Mouse (Mus musculus): ENCODE results near the gene Lrfn1. TPM values are rescaled to one million over a fixed set of nuclear protein-coding genes. Genes with fewer than 3 reads are reported as not detected.

Lrfn1 gene
- polyA plus RNA-seq, 1 experiment from 2014 or later, result 6.6 TPM

DNA sequence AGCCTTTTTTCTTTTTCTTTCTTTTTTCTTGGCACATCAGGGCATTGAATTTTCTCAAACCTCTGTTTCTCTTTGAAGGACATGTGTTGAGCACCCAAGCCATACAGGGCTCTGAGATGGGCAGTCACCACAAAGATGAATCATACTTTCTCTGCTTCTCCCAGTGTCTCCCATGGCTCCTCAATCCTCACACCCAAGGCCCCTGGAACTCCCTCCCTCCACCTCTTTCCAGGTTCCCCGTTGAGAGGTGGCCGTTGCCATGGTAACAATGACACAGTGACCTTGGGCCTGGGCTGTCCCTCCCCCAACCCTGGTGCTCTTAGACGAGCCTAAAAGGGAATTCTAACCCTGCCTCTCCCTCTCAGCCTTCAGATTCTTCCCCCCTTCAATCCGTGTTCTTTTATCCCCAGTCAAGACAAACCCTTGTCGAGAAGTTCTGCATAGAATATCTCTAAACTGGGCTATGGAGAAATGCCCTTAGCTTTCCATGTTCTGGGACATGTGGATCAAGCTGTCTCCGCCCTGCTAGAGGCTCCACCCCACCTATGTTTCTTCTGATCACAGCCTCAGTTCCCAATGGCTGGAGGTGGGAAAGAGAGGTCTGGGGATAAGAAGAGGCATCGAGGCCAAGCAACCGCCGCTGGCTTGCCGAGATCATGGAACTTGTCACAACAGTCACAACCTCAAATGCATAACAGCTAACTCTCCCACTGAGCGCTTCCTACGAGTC is 4.5 kb upstream of the Lrfn1 start:
- no peak for ATAC-seq (ENCODE audit: insufficient read depth)
- no peaks in the 10 kb centered on the region for H3K4me1 ChIP-seq (ENCODE audit: insufficient read depth)
- H3K4me3 ChIP-seq (ENCODE audit: low read depth, low read length), result no peak overlapping the region
- 18% methylated on average over 12 of the region's 12 CpGs for WGBS
- no peaks in the 10 kb centered on the region for H3K27me3 ChIP-seq (ENCODE audit: insufficient read depth, low read length)
- no peak for DNase-seq
- no peak overlapping the region for H3K9ac ChIP-seq
- TF ChIP-seq CTCF (IDR thresholded peaks at IDR 0.05; ENCODE audit: low read depth), result no peak
- H3K36me3 ChIP-seq (ENCODE audit: insufficient read depth), result no peaks in the 10 kb centered on the region
- no peaks in the 10 kb centered on the region for H3K9me3 ChIP-seq (ENCODE audit: low read depth, low read length)
- H3K4me2 ChIP-seq, result no peak overlapping the region
- no peak overlapping the region for H3K27ac ChIP-seq (ENCODE audit: low read depth)

DNA sequence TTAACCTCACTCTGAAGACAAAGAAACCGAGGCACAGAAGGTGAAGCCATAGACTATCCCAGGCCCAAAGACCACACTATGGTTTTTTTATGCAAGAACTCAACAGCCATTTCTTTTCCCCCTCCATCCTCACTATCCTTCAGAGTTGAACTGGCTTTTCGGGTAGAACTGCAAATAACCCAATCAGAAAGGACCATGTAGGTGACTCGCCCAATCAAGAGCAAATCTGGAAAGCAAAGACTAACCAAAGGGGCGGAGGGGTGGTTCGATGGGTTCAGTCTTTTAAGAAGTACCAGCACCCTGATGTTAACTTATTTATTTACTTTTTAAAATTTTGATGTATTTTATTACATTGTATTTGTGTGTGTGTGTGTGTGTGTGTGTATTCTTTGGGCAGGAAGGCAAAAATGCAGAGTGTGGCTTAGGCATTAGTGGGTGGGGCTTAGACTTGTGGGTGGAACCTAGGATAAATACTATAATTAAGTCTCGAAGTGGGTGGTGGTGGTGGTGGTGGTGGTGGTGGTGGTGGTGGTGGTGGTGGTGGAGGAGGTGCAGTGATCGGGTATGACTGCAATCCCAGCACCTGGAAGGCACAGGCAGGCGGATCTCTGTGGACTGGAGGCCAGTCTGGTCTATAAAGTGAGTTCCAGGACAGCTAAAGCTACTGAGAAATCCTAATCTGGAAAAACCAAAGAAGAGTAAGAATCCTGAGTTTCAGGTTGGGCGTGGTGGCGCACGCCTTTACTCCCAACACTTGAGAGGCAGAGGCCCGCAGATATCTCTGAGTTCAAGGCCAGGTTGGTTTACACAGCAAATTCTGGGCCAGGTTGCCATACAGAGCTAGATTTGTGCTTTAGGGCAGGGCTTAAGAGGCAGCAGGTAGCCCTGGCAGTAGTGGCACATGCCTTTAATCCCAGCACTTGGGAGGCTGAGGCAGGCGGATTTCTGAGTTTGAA is 3.6 kb upstream of the Lrfn1 start:
- DNase-seq (no peak), ATAC-seq (ENCODE audit: insufficient read depth) (no peak)
- Histone ChIP-seq H3K4me2 (no peak overlapping the region), H3K36me3 (ENCODE audit: insufficient read depth) (no peaks in the 10 kb centered on the region), H3K27me3 (ENCODE audit: insufficient read depth, low read length) (no peaks in the 10 kb centered on the region), H3K27ac (ENCODE audit: low read depth) (no peak overlapping the region), H3K9ac (no peak overlapping the region), H3K4me3 (ENCODE audit: low read depth, low read length) (no peak overlapping the region), H3K4me1 (ENCODE audit: insufficient read depth) (peaks cover 6% of the 10 kb centered on the region), H3K9me3 (ENCODE audit: low read depth, low read length) (no peaks in the 10 kb centered on the region)
- TF ChIP-seq CTCF (IDR thresholded peaks at IDR 0.05; ENCODE audit: low read depth), result no peak
- WGBS, result 61% methylated on average over 13 of the region's 13 CpGs

DNA sequence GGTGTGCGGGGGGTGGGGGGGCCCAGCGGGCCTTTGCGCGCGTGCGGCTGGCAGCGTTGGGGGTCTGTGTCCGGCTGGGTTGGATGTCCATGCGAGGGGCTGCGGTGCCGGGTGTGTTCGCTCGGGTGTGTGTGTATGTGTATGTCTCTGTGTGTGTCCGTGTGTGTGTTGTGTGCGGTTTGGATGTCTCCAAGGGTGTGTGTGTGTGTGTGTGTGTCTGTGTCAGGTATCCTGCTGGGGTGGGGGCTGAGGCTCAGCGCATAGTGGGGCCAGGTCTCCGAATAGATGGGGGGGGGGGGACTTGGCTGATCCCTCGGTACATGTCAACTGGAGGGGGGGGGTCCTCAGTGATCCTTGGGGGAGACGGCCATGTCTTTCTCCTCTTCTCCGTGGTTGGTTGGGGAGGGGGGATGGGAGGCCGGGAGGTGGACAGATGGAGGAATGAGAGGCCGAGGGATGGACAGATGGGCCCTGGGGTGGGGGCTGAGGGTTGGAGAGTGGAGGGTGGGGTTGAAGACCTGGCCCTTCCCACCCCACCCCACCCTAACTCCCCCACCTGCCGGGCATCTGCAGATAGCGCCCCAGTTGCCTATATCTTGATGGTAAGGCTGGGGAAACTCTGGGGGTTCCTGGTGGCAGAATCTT is 703 bp downstream of the Lrfn1 start:
- no peaks in the 10 kb centered on the region for H3K9me3 ChIP-seq (ENCODE audit: low read depth, low read length)
- H3K9ac ChIP-seq, result peak overlapping the region; percentile 83
- 0 out of 2 replicates have a peak overlapping the region, but pooled peaks have one; percentile 76 for H3K27ac ChIP-seq (ENCODE audit: low read depth)
- ATAC-seq (ENCODE audit: insufficient read depth) (no peak), DNase-seq (no peak)
- H3K27me3 ChIP-seq (ENCODE audit: insufficient read depth, low read length), result no peaks in the 10 kb centered on the region
- WGBS, result 2% methylated on average over 24 of the region's 24 CpGs
- H3K36me3 ChIP-seq (ENCODE audit: insufficient read depth), result peaks cover 6% of the 10 kb centered on the region; the same call in 1 of the 2 replicates
- peak overlapping the region; percentile 95 for H3K4me2 ChIP-seq
- H3K4me3 ChIP-seq (ENCODE audit: low read depth, low read length), result peak overlapping the region; percentile 80
- TF ChIP-seq CTCF (IDR thresholded peaks at IDR 0.05; ENCODE audit: low read depth), result no peak
- peaks cover 7% of the 10 kb centered on the region for H3K4me1 ChIP-seq (ENCODE audit: insufficient read depth)

DNA sequence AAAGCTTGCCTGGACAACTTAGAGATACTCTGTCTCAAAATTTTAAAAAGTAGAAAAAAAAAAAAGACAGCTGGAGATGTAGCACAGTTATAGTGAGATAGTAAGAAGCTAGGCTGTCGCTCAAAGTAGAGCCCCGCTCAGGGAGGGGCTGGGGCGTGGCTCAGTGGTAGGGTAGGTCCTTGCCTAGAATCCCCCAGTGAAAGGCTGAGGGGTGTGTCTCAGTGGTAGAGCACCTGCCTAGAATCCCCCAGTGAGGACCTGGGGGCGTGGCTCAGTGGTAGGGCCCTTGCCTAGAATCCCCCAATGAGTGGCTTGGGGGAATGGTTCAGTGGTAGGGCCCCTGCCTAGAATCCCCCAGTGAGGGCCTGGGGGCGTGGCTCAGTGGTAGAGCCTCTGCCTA is 8.6 kb downstream of the Lrfn1 start:
- no peak for ATAC-seq (ENCODE audit: insufficient read depth)
- H3K4me1 ChIP-seq (ENCODE audit: insufficient read depth), result no peaks in the 10 kb centered on the region
- WGBS, result 90% methylated on average over 5 of the region's 5 CpGs
- TF ChIP-seq CTCF (IDR thresholded peaks at IDR 0.05; ENCODE audit: low read depth), result no peak
- H3K4me3 ChIP-seq (ENCODE audit: low read depth, low read length), result no peak overlapping the region
- no peak overlapping the region for H3K4me2 ChIP-seq
- H3K27me3 ChIP-seq (ENCODE audit: insufficient read depth, low read length), result no peaks in the 10 kb centered on the region
- DNase-seq, result no peak
- H3K9ac ChIP-seq, result no peak overlapping the region
- H3K27ac ChIP-seq (ENCODE audit: low read depth), result no peak overlapping the region
- H3K36me3 ChIP-seq (ENCODE audit: insufficient read depth), result peaks cover 58% of the 10 kb centered on the region
- H3K9me3 ChIP-seq (ENCODE audit: low read depth, low read length), result no peaks in the 10 kb centered on the region

DNA sequence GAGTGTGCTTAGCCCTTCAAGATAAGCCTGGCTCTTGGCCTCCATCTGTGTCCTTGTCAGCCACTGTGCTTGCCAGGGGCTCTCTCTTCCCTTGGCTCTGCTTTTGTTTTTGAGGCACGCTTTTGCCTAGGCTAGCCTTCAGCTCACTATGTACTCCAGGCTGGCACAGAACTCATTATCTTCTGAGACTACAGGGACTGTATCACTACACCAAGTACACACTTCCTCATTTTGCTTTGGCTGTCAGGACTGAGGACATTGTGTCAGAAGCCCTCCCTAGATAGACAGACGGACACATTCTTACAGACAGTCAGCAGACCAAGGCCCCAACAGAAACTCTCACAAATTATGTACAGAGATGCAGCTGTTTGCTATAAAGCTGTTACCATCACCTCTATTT is 11.0 kb downstream of the Lrfn1 start:
- 94% methylated on average over 2 of the region's 2 CpGs for WGBS
- Histone ChIP-seq H3K36me3 (ENCODE audit: insufficient read depth) (peaks cover 54% of the 10 kb centered on the region), H3K4me2 (no peak overlapping the region)

DNA sequence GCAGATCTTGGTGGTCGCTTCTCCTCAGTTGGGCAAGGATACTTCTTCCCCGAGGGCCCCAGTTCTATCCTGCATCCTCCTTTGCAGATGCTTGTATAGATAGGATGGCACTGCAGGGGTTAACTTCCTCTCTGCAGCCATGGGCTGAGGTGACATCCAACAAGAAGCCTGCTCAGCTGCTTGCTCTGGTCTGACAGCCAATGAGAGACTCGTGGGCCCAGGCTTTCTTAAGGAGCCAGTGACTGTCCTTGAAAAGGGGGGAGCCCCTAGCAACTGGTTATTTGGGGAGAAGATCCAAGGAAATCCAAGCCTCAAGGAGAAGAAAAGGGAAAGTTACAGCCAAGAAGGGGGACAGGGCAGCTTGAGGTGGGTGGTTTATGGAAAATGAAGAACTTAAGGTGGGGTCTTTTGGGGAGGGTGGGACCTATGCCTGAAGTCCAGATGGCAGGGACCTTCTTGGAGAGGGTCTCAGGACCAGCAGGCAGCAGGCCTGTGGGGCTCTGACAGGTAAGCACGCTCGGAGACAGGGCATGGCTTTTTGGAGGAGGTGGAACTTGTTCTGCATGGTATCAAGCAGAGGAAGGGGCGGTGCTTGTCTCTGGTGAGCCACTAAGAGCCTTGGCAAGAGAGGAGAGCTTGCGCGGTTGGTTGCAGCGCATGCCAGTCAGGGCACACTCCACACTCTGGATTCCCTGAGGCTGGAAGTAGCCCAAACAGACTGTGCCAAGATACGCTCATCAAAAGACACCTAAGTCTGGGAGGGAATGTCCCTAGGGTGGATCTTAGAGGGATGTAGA is 12.8 kb downstream of the Lrfn1 start:
- ATAC-seq (ENCODE audit: insufficient read depth) (peak; percentile 55; the same call in 1 of the 2 replicates), DNase-seq (peak; percentile 68)
- Histone ChIP-seq H3K4me1 (ENCODE audit: insufficient read depth) (no peaks in the 10 kb centered on the region), H3K4me2 (peak overlapping the region; percentile 27; the same call in 1 of the 2 replicates), H3K4me3 (ENCODE audit: low read depth, low read length) (no peak overlapping the region), H3K9me3 (ENCODE audit: low read depth, low read length) (no peaks in the 10 kb centered on the region), H3K27ac (ENCODE audit: low read depth) (no peak overlapping the region), H3K36me3 (ENCODE audit: insufficient read depth) (peaks cover 35% of the 10 kb centered on the region), H3K9ac (no peak overlapping the region), H3K27me3 (ENCODE audit: insufficient read depth, low read length) (peaks cover 7% of the 10 kb centered on the region; the same call in 1 of the 2 replicates)
- no peak for TF ChIP-seq CTCF (IDR thresholded peaks at IDR 0.05; ENCODE audit: low read depth)
- WGBS, result 53% methylated on average over 10 of the region's 10 CpGs

More for the DNA sequence above, 11.0 kb downstream of the Lrfn1 start:
- TF ChIP-seq CTCF (IDR thresholded peaks at IDR 0.05; ENCODE audit: low read depth), result no peak
- H3K9me3 ChIP-seq (ENCODE audit: low read depth, low read length), result no peaks in the 10 kb centered on the region
- H3K4me1 ChIP-seq (ENCODE audit: insufficient read depth), result no peaks in the 10 kb centered on the region
- DNase-seq (no peak), ATAC-seq (ENCODE audit: insufficient read depth) (no peak)
- no peak overlapping the region for H3K27ac ChIP-seq (ENCODE audit: low read depth)
- H3K27me3 ChIP-seq (ENCODE audit: insufficient read depth, low read length), result peaks cover 7% of the 10 kb centered on the region; the same call in 1 of the 2 replicates
- H3K4me3 ChIP-seq (ENCODE audit: low read depth, low read length), result no peak overlapping the region
- H3K9ac ChIP-seq, result no peak overlapping the region

All from lung, embryonic 14.5 days (tissue).